Mouse (Mus musculus): ENCODE results near the gene Trp53tg5.

- TF ChIP-seq CTCF (IDR thresholded peaks at IDR 0.05; ENCODE audit: insufficient read depth, low read depth, low read length) (no peak), POLR2A (IDR thresholded peaks at IDR 0.05; ENCODE audit: insufficient read depth, low read depth, low read length) (no peak)
These were observed 6.7 kb downstream of the Trp53tg5 start for GRCm38 (mm10) chr2:164466787-164467186.
